In the genomic region with DNA sequence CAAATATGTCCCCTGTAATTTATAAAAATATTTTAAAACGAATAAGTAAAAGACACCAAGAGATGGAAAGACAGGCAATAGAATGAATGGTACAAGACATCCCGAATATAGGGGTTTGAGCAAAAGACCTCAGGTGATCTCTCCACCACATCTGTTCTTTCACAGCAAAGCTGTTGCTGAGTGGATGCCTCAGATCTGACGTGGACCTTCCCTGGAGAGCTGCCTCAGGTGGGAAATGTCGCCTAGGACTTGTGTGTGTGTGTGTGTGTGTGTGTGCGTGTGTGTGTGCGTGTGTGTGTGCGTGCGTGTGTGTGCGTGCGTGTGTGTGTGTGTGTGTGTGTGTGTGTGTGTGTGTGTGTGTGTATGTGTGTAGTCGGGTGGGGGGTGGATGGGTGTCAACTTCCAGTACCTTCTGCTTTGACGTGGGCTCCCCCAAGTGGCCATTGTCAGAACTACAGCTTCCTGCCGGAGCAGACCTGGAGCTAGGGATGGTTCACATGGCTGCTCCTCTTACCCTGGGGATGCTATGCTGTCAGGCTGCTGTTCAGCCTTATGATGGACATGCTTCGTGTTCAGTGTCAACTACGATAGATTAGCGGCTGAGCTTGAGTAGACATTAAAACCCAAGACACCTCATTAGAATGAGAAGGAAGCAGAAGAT, we compare ENCODE assay signal across 8 mouse cellular contexts. TPM values are rescaled to one million over a fixed set of nuclear protein-coding genes. Genes with fewer than 3 reads are reported as not detected.
DNase-seq lines count a peak whose midpoint lies in the region; ATAC-seq and TF ChIP-seq lines count a peak whose summit lies in the region.

No protein-coding gene starts in this region.

- no peak overlapping the region for H3K9ac ChIP-seq in heart, adult 2 months (ENCODE audit: low read depth, low read length)
- H3K9ac ChIP-seq in heart, embryonic 12.5 days, result no peak overlapping the region
- H3K9ac ChIP-seq in limb, embryonic 13.5 days, result no peak overlapping the region

- no peaks in the 10 kb centered on the region for H3K9me3 ChIP-seq in heart, embryonic 12.5 days (replicated peaks)
- H3K9me3 ChIP-seq in limb, embryonic 13.5 days, result no peaks in the 10 kb centered on the region

- no peaks in the 10 kb centered on the region; the same call in 1 of the 2 replicates for H3K4me1 ChIP-seq in heart, adult 2 months (ENCODE audit: control insufficient read depth, insufficient read depth, low read length)
- no peaks in the 10 kb centered on the region for H3K4me1 ChIP-seq in heart, embryonic 12.5 days (replicated peaks)
- no peaks in the 10 kb centered on the region for H3K4me1 ChIP-seq in limb, embryonic 13.5 days

- no peak for ATAC-seq in heart, embryonic 12.5 days (ENCODE audit: insufficient number of reproducible peaks, low FRiP score)
- peak; percentile 50 for ATAC-seq in inflammation-experienced regulatory T-cells, adult 6 months
- ATAC-seq in limb, embryonic 13.5 days (ENCODE audit: low FRiP score, low read depth), result no peak

- H3K27ac ChIP-seq in heart, adult 2 months, result no peak overlapping the region
- no peak overlapping the region for H3K27ac ChIP-seq in heart, embryonic 12.5 days (ENCODE audit: poor library complexity, severe bottlenecking)
- H3K27ac ChIP-seq in limb, embryonic 13.5 days, result no peak overlapping the region

- no peaks in the 10 kb centered on the region for H3K79me2 ChIP-seq in heart, adult 2 months (replicated peaks; ENCODE audit: control insufficient read depth, insufficient read depth, low read length)

- TF ChIP-seq POLR2A in heart, adult 2 months (IDR thresholded peaks at IDR 0.05; ENCODE audit: insufficient read depth, low read depth, low read length), result no peak

- intact Hi-C loops in heart, adult 2 months (cut with DNase I), result loop anchor here (1.0 to 5.0 kb wide), 4 partner anchors 50 to 284 kb away; no protein-coding TSS in a partner anchor

- H3K27me3 ChIP-seq in heart, adult 2 months (ENCODE audit: control insufficient read depth, insufficient read depth, low read length), result no peaks in the 10 kb centered on the region
- peaks cover 50% of the 10 kb centered on the region for H3K27me3 ChIP-seq in heart, embryonic 12.5 days (replicated peaks)
- peaks cover 46% of the 10 kb centered on the region for H3K27me3 ChIP-seq in limb, embryonic 13.5 days

- no peak overlapping the region for H3K4me2 ChIP-seq in heart, embryonic 12.5 days
- 0 out of 2 replicates have a peak overlapping the region, but pooled peaks have one; percentile 14 for H3K4me2 ChIP-seq in limb, embryonic 13.5 days (replicated peaks)

- WGBS in heart, adult 2 months, result 20% methylated on average over 16 of the region's 16 CpGs
- WGBS in heart, embryonic 12.5 days, result 29% methylated on average over 13 of the region's 16 CpGs
- WGBS in limb, embryonic 13.5 days, result 32% methylated on average over 9 of the region's 16 CpGs

- H3K4me3 ChIP-seq in heart, adult 2 months, result no peak overlapping the region
- no peak overlapping the region for H3K4me3 ChIP-seq in heart, embryonic 12.5 days
- H3K4me3 ChIP-seq in limb, embryonic 13.5 days, result no peak overlapping the region

- H3K36me3 ChIP-seq in heart, adult 2 months (ENCODE audit: control insufficient read depth, insufficient read depth, low read length), result no peaks in the 10 kb centered on the region
- H3K36me3 ChIP-seq in heart, embryonic 12.5 days, result no peaks in the 10 kb centered on the region
- H3K36me3 ChIP-seq in limb, embryonic 13.5 days, result no peaks in the 10 kb centered on the region

- peak; percentile 75 for TF ChIP-seq CTCF in heart, adult 2 months (IDR thresholded peaks at IDR 0.05)

- peak; percentile 72 to 89 for DNase-seq in heart, adult 2 months
- DNase-seq in cerebellum, adult 9-10 months, result peak; percentile 94
- peak; percentile 80 to 87 for DNase-seq in frontal cortex, postnatal 10 days (ENCODE audit: low spot score in 2 of 2)
- peak; percentile 66 for DNase-seq in naive thymus-derived CD4-positive, alpha-beta T cell, adult 2 months (ENCODE audit: low read depth)
- DNase-seq in spleen, postnatal 4 days (ENCODE audit: low spot score in 2 of 2), result peak; percentile 66 to 89

- peak; percentile 70; the same call in 1 of the 2 replicates for TF ChIP-seq EP300 in heart, adult 2 months (IDR thresholded peaks at IDR 0.05; ENCODE audit: insufficient read depth, low read depth, low read length)

RNA-seq across cellular contexts. Expression of a gene that starts 31.7 kb away (rescaled TPM):
- under 1 TPM; 0.08 to 0.09 TPM for total RNA-seq in heart, adult 2 months (2021)
- polyA plus RNA-seq in heart, adult 2 months (2012; rRNA removed), result 0.14 and 0.38 TPM in 2 replicates
- polyA plus RNA-seq in heart, embryonic 12.5 days (2016; fragmentation: Nextera tagmentation; extraction: Ambion mirVana), result not detected in 2 replicates
- 1 to 10 TPM in 2 of 3 experiments, under 1 TPM in 1; 0.78 to 3.8 (median 1.1) TPM for polyA plus RNA-seq in inflammation-experienced regulatory T-cells, adult 6 months (2017; shearing (Covaris generic))
- polyA plus RNA-seq in limb, embryonic 13.5 days (2015; fragmentation: Nextera tagmentation; extraction: Ambion mirVana), result 0.05 and 0.08 TPM in 2 replicates

RNA-seq across cellular contexts. Expression of a gene that starts 49.5 kb away (rescaled TPM):
- not detected for total RNA-seq in heart, adult 2 months (2021)
- polyA plus RNA-seq in heart, adult 2 months (2012; rRNA removed), result 0.14 and 0.26 TPM in 2 replicates
- polyA plus RNA-seq in heart, embryonic 12.5 days (2016; fragmentation: Nextera tagmentation; extraction: Ambion mirVana), result 0.57 TPM in 1 of 2 replicates, not detected in the other
- not detected for polyA plus RNA-seq in inflammation-experienced regulatory T-cells, adult 6 months (2017; shearing (Covaris generic))
- polyA plus RNA-seq in limb, embryonic 13.5 days (2015; fragmentation: Nextera tagmentation; extraction: Ambion mirVana), result 0.23 and 0.42 TPM in 2 replicates
